Mouse (Mus musculus): ENCODE measurements around the gene Met.

DNA sequence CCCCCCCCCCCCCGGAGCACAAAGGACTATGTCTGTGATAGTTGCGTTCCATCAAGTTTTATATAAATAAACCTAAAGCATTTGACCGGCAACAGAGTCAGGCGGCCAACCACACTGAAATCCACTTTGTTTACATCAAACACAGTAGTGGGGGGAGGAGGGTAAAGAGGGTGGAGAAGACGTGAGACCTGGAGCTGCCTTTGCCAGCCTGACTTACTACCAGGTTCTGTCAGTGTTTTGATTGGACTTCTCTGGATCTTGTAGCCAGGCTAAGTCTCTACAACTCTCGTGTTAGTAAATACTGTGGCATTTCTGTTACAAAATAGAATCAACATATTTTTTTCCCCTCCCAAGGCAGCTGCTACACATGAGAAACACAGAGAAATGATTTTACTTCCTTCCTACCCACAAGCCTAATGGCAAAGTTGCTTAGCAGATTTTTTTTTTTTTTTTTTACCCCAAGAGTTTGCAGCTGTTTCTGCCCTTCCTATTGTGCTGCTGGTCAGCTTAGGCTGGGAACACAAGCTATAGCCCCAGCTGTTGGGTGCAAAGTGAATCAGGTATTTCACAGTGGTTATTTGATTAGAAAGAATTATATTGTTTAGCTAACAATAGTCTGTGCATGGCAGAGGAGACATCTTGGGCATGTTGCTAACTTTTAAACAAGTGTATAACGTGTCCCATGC lies 52.3 kb downstream of the Met start:
- TF ChIP-seq CTCF (IDR thresholded peaks at IDR 0.05; ENCODE audit: control insufficient read depth, insufficient read depth, insufficient replicate concordance, low read depth, low read length) (no peak), POLR2A (IDR thresholded peaks at IDR 0.05; ENCODE audit: control insufficient read depth, low read depth, low read length) (no peak)

Data from testis, adult 2 months (tissue).